Mouse (Mus musculus) CH12.LX (cell line): ENCODE data around the gene Mmp9. TPM values are rescaled to one million over a fixed set of nuclear protein-coding genes. Genes with fewer than 3 reads are reported as not detected.

Experiments
- DNase-seq: peaks from one replicate; pipeline ENCODE4 v3.0.0-alpha.2; 2013; ENCODE audit errors: extremely low read depth
- H3K27ac ChIP-seq: 2 replicates; pipeline ENCODE4 v1.5.1; 2012; ENCODE audit warnings: low read depth, mild to moderate bottlenecking, control low read depth, moderate library complexity; ENCODE audit not compliant: insufficient read depth
- H3K27me3 ChIP-seq: replicated peaks from 2 replicates; pipeline ENCODE3; 2012; ENCODE audit warnings: inconsistent platforms
- H3K36me3 ChIP-seq, 2 experiments: replicated peaks in 1 of 2; 2 replicates each; pipeline versions ENCODE3 to v1.6.1; 2012; ENCODE audit warnings: inconsistent platforms in 1 of 2, low read length in 1 of 2, mild to moderate bottlenecking in 1 of 2, mixed read lengths in 1 of 2, moderate library complexity in 1 of 2; ENCODE audit not compliant: control insufficient read depth in 1 of 2, insufficient read depth in 1 of 2
- H3K4me1 ChIP-seq, 2 experiments: 2 replicates each; pipeline ENCODE4 v1.6.1; 2012; ENCODE audit warnings: inconsistent platforms in 1 of 2, moderate library complexity in 1 of 2; ENCODE audit not compliant: insufficient read depth in 2 of 2, control insufficient read depth in 1 of 2
- H3K4me2 ChIP-seq: 2 replicates; pipeline ENCODE4 v1.6.1; 2012; ENCODE audit warnings: low read depth, mild to moderate bottlenecking, control low read depth; ENCODE audit not compliant: poor library complexity, insufficient read depth, severe bottlenecking
- H3K4me3 ChIP-seq, 3 experiments: fragments of 150-350 bp in 1 of 3; sonication (generic) in 1 of 3; replicated peaks in 1 of 3; 2 replicates each; pipeline versions ENCODE3 to v1.5.1; 2011 to 2012; ENCODE audit warnings: low read depth in 2 of 3, low read length in 2 of 3, mild to moderate bottlenecking in 2 of 3, moderate library complexity in 2 of 3, control low read depth in 1 of 3, improper control_type of control experiment in 1 of 3, inconsistent platforms in 1 of 3, mixed read lengths in 1 of 3; ENCODE audit not compliant: poor library complexity in 1 of 3
- H3K79me2 ChIP-seq: replicated peaks from 2 replicates; pipeline ENCODE4 v1.6.1; 2012; ENCODE audit warnings: mild to moderate bottlenecking, moderate library complexity; ENCODE audit not compliant: control insufficient read depth, poor library complexity, insufficient read depth, severe bottlenecking; ENCODE audit errors: extremely low read depth
- H3K9ac ChIP-seq: 2 replicates; pipeline ENCODE4 v1.6.1; 2012; ENCODE audit warnings: low read depth, mild to moderate bottlenecking, control low read depth, moderate library complexity; ENCODE audit not compliant: insufficient read depth
- H3K9me3 ChIP-seq: replicated peaks from 2 replicates; pipeline ENCODE3; 2012; ENCODE audit warnings: low read length, inconsistent platforms, mixed read lengths
- BHLHE40 ChIP-seq: IDR thresholded peaks from 2 replicates; pipeline ENCODE4 v1.6.1; 2011; ENCODE audit warnings: mild to moderate bottlenecking, low read depth, low read length, improper control_type of control experiment
- CTCF ChIP-seq, 2 experiments: IDR thresholded peaks in 1 of 2; conservative IDR thresholded peaks in 1 of 2; 2 replicates each; pipeline ENCODE4 v1.5.1; 2011 to 2012; ENCODE audit warnings: low read depth in 2 of 2, low read length in 2 of 2, improper control_type of control experiment in 1 of 2, inconsistent platforms in 1 of 2, mild to moderate bottlenecking in 1 of 2, moderate library complexity in 1 of 2
- HCFC1 ChIP-seq: IDR thresholded peaks from 2 replicates; pipeline ENCODE4 v1.6.1; 2012; ENCODE audit warnings: low read depth, mild to moderate bottlenecking, inconsistent platforms, low read length, improper control_type of control experiment
- JUN ChIP-seq: IDR thresholded peaks from 2 replicates; pipeline ENCODE4 v1.6.1; 2011; ENCODE audit warnings: low read depth, mild to moderate bottlenecking, low read length, improper control_type of control experiment, moderate library complexity; ENCODE audit not compliant: insufficient read depth
- MAFK ChIP-seq: IDR thresholded peaks from 2 replicates; pipeline ENCODE4 v1.6.1; 2011; ENCODE audit warnings: low read length, improper control_type of control experiment; ENCODE audit not compliant: insufficient replicate concordance
- MAX ChIP-seq: IDR thresholded peaks from 2 replicates; pipeline ENCODE4 v1.6.1; 2011; ENCODE audit warnings: low read length, improper control_type of control experiment
- MXI1 ChIP-seq: IDR thresholded peaks from 2 replicates; pipeline ENCODE4 v1.6.1; 2011; ENCODE audit warnings: mild to moderate bottlenecking, low read depth, low read length, improper control_type of control experiment
- NELFE ChIP-seq: IDR thresholded peaks from 2 replicates; pipeline ENCODE4 v1.6.1; 2011; ENCODE audit warnings: low read depth, low read length, improper control_type of control experiment
- NRF1 ChIP-seq: IDR thresholded peaks from 2 replicates; pipeline ENCODE4 v1.6.1; 2014; ENCODE audit warnings: low read depth, mild to moderate bottlenecking, inconsistent platforms, low read length, improper control_type of control experiment, moderate library complexity
- PAX5 ChIP-seq: IDR thresholded peaks from 2 replicates; pipeline ENCODE4 v1.6.1; 2012; ENCODE audit warnings: low read length, inconsistent platforms, mixed read lengths
- POLR2A ChIP-seq: IDR thresholded peaks from 2 replicates; pipeline ENCODE4 v1.6.1; 2011; ENCODE audit warnings: low read depth, mild to moderate bottlenecking, improper control_type of control experiment, low read length
- RAD21 ChIP-seq: IDR thresholded peaks from 2 replicates; pipeline ENCODE4 v1.6.1; 2011; ENCODE audit warnings: low read depth, mild to moderate bottlenecking, low read length, improper control_type of control experiment, moderate library complexity
- SIN3A ChIP-seq: IDR thresholded peaks from 2 replicates; pipeline ENCODE4 v1.6.1; 2012; ENCODE audit warnings: low read length, improper control_type of control experiment, inconsistent platforms
- TBP ChIP-seq: conservative IDR thresholded peaks from 2 replicates; pipeline ENCODE4 v1.6.1; 2011; ENCODE audit warnings: low read depth, low read length, improper control_type of control experiment
- TCF12 ChIP-seq: IDR thresholded peaks from 2 replicates; pipeline ENCODE4 v1.6.1; 2014; ENCODE audit warnings: low read depth, mild to moderate bottlenecking, inconsistent platforms, low read length, improper control_type of control experiment
- UBTF ChIP-seq: IDR thresholded peaks from 2 replicates; pipeline ENCODE4 v1.6.1; 2012; ENCODE audit warnings: low read depth, mild to moderate bottlenecking, inconsistent platforms, low read length, improper control_type of control experiment, moderate library complexity
- USF2 ChIP-seq: conservative IDR thresholded peaks from 2 replicates; pipeline ENCODE4 v1.6.1; 2011; ENCODE audit warnings: low read depth, low read length, improper control_type of control experiment
- ZC3H11A ChIP-seq: IDR thresholded peaks from 2 replicates; pipeline ENCODE4 v1.6.1; 2012; ENCODE audit warnings: low read depth, mild to moderate bottlenecking, inconsistent platforms, low read length, improper control_type of control experiment
- ZKSCAN1 ChIP-seq: IDR thresholded peaks from 2 replicates; pipeline ENCODE4 v1.6.1; 2012; ENCODE audit warnings: low read depth, inconsistent platforms, low read length, improper control_type of control experiment, borderline replicate concordance
- ZMIZ1 ChIP-seq: IDR thresholded peaks from 2 replicates; pipeline ENCODE4 v1.6.1; 2012; ENCODE audit warnings: low read depth, mild to moderate bottlenecking, inconsistent platforms, low read length, improper control_type of control experiment
- ZNF384 ChIP-seq: IDR thresholded peaks from 2 replicates; pipeline ENCODE4 v1.6.1; 2012; ENCODE audit warnings: low read depth, low read length, improper control_type of control experiment, inconsistent platforms
- dilution Hi-C: fragments of 300-500 bp; cut with MboI; formaldehyde crosslinking; loops from 2 replicates; pipeline ENCODE4 v1.14.3; 2020; ENCODE audit warnings: low sequenced_read_pairs; ENCODE audit not compliant: extremely low pct_unique_long_range_greater_than_20kb, extremely low pct_ligation_motif_present
- in situ Hi-C: fragments of 300-500 bp; cut with MboI; formaldehyde crosslinking; loops from 3 replicates; pipeline ENCODE4 v1.14.3; 2019; ENCODE audit warnings: low sequenced_read_pairs, low pct_ligation_motif_present, low pct_unique_long_range_greater_than_20kb, mixed read lengths
- polyA plus RNA-seq: library from polyadenylated mRNA; unstranded; fragments of >175 nt; gene quantifications from 2 replicates; pipeline ENCODE4 v1.2.1, GENCODE M21; 2012; ENCODE audit warnings: low read depth; ENCODE audit not compliant: insufficient read length
- total RNA-seq, 2 experiments: library from RNA; depleted of rRNA; stranded (reverse); fragments of 300-350 nt in 1 of 2; fragments of >200 nt in 1 of 2; gene quantifications; 2 replicates each; pipeline ENCODE4 v1.2.3; 2012 to 2014

Mmp9 gene
- total and polyA plus RNA-seq, 3 experiments, result not detected

- in situ Hi-C loops (no loop called here), dilution Hi-C loops (no loop called here)
- Histone ChIP-seq H3K79me2 (no peaks in the 10 kb centered on the region), H3K4me1 (no peaks in the 10 kb centered on the region), H3K27ac (no peak overlapping the region), H3K36me3 (peaks cover 98 to 100% of the 10 kb centered on the region in 2 experiments), H3K9ac (no peak overlapping the region), H3K4me2 (no peak overlapping the region), H3K9me3 (no peaks in the 10 kb centered on the region), H3K27me3 (no peaks in the 10 kb centered on the region), H3K4me3 (no peak overlapping the region)
- DNase-seq, result no peak
- TF ChIP-seq ZKSCAN1, result no peak
- no peak for TF ChIP-seq BHLHE40
- TF ChIP-seq HCFC1, result no peak
- no peak for TF ChIP-seq CTCF (conservative IDR thresholded peaks at IDR 0.05 in 1 of 2, IDR thresholded peaks at IDR 0.05 in 1 of 2; ENCODE audit: low read depth in 2 of 2, low read length in 2 of 2)
- no peak for TF ChIP-seq ZC3H11A
- TF ChIP-seq ZMIZ1, result no peak
- TF ChIP-seq TBP, result no peak
- TF ChIP-seq POLR2A, result no peak
- no peak for TF ChIP-seq ZNF384
- no peak for TF ChIP-seq SIN3A
- TF ChIP-seq JUN, result no peak
- TF ChIP-seq MAX, result no peak
- TF ChIP-seq TCF12, result no peak
- no peak for TF ChIP-seq UBTF
- no peak for TF ChIP-seq NELFE
- TF ChIP-seq PAX5, result no peak
- no peak for TF ChIP-seq MXI1
These were observed 45.9 kb upstream of the Mmp9 start for GRCm38 (mm10) chr2:164894644-164895043.

GRCm38 (mm10) chr2:164895885-164896284, 44.7 kb upstream of the Mmp9 start:
- no peak overlapping the region for H3K4me3 ChIP-seq
- H3K9me3 ChIP-seq, result no peaks in the 10 kb centered on the region
- no peak overlapping the region for H3K27ac ChIP-seq
- DNase-seq, result no peak
- no peaks in the 10 kb centered on the region for H3K27me3 ChIP-seq
- H3K4me1 ChIP-seq, result peaks cover 0 to 5% of the 10 kb centered on the region in 2 experiments; a peak in 1 of 4 replicates
- no peak for TF ChIP-seq MAFK
- TF ChIP-seq USF2, result no peak
- no peak for TF ChIP-seq MXI1
- TF ChIP-seq RAD21, result no peak
- no peak for TF ChIP-seq ZMIZ1
- TF ChIP-seq NRF1, result no peak
- H3K9ac ChIP-seq, result no peak overlapping the region
- in situ Hi-C loops, result no loop called here
- peaks cover 98 to 100% of the 10 kb centered on the region in 2 experiments for H3K36me3 ChIP-seq
- H3K79me2 ChIP-seq, result no peaks in the 10 kb centered on the region
- dilution Hi-C loops, result no loop called here
- H3K4me2 ChIP-seq, result no peak overlapping the region
